Mouse (Mus musculus): Measurements from ENCODE around the gene Kynu. TPM values are rescaled to one million over a fixed set of nuclear protein-coding genes. Genes with fewer than 3 reads are reported as not detected.

Gene Kynu
- 0.22 and 0.24 TPM in 2 replicates for polyA plus RNA-seq (2015; fragmentation: Nextera tagmentation; extraction: Ambion mirVana)

GRCm38 (mm10) chr2:43555062-43555888 is at the start of gene Kynu:
TSS of gene Kynu (plus strand) at chr2:43555329.
- Histone ChIP-seq H3K36me3 (no peaks in the 10 kb centered on the region), H3K4me3 (no peak within 1 kb of the TSS), H3K9ac (no peak within 1 kb of the TSS), H3K4me1 (no peaks in the 10 kb centered on the region), H3K9me3 (no peaks in the 10 kb centered on the region), H3K4me2 (no peak within 1 kb of the TSS), H3K27me3 (no peaks in the 10 kb centered on the region), H3K27ac (no peak within 1 kb of the TSS)
- 26% methylated on average over 9 of the region's 9 CpGs for WGBS
- ATAC-seq (ENCODE audit: insufficient number of reproducible peaks, low FRiP score, low TSS enrichment, low read depth), result no peak

- WGBS, result 93% methylated on average over 3 of the region's 3 CpGs
These were observed 48.9 kb upstream of the Kynu start for GRCm38 (mm10) chr2:43506182-43506581.

GRCm38 (mm10) chr2:43513852-43514251 is 41.3 kb upstream of the Kynu start:
- Histone ChIP-seq H3K36me3 (no peaks in the 10 kb centered on the region), H3K27ac (no peak overlapping the region), H3K4me2 (no peak overlapping the region), H3K27me3 (no peaks in the 10 kb centered on the region), H3K9ac (no peak overlapping the region), H3K4me3 (no peak overlapping the region), H3K4me1 (no peaks in the 10 kb centered on the region), H3K9me3 (no peaks in the 10 kb centered on the region)
- no peak for ATAC-seq (ENCODE audit: insufficient number of reproducible peaks, low FRiP score, low TSS enrichment, low read depth)
- WGBS, result 43% methylated on average over 7 of the region's 7 CpGs

More at GRCm38 (mm10) chr2:43506182-43506581, 48.9 kb upstream of the Kynu start:
- Histone ChIP-seq H3K9ac (no peak overlapping the region), H3K4me1 (no peaks in the 10 kb centered on the region), H3K36me3 (no peaks in the 10 kb centered on the region), H3K27ac (no peak overlapping the region), H3K4me3 (no peak overlapping the region), H3K27me3 (no peaks in the 10 kb centered on the region), H3K4me2 (no peak overlapping the region), H3K9me3 (no peaks in the 10 kb centered on the region)
- ATAC-seq (ENCODE audit: insufficient number of reproducible peaks, low FRiP score, low TSS enrichment, low read depth), result no peak

DNA sequence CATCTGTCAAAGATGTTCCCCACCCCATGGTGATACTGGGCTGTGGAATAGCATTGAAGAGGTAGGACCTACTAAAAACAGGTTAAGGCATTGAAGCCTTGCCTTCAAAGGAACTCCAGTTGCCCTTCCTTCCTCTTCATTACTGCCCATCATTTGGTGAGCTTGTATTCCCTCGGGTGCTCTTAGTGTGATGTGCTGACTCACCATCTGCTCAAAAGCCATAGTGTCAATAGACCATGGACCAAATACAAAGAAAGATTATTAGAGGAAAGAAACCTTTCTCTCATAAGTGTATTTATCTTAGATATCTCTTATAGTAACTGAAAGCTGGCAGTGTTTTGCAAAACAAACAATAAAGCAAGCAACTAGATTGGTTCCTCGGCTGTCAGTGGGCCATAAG is 20.7 kb upstream of the Kynu start:
- Histone ChIP-seq H3K4me3 (no peak overlapping the region), H3K4me1 (no peaks in the 10 kb centered on the region), H3K27ac (no peak overlapping the region), H3K9ac (no peak overlapping the region), H3K27me3 (no peaks in the 10 kb centered on the region), H3K4me2 (no peak overlapping the region), H3K36me3 (no peaks in the 10 kb centered on the region), H3K9me3 (no peaks in the 10 kb centered on the region)
- 75% methylated on average over 2 of the region's 2 CpGs for WGBS
- ATAC-seq (ENCODE audit: insufficient number of reproducible peaks, low FRiP score, low TSS enrichment, low read depth), result no peak

- H3K4me1 ChIP-seq, result no peaks in the 10 kb centered on the region
- H3K9ac ChIP-seq, result no peak overlapping the region
- no peak for ATAC-seq (ENCODE audit: insufficient number of reproducible peaks, low FRiP score, low TSS enrichment, low read depth)
- 85% methylated on average over 3 of the region's 3 CpGs for WGBS
- no peak overlapping the region for H3K27ac ChIP-seq
- H3K36me3 ChIP-seq, result no peaks in the 10 kb centered on the region
- no peak overlapping the region for H3K4me2 ChIP-seq
- no peaks in the 10 kb centered on the region for H3K27me3 ChIP-seq
- no peak overlapping the region for H3K4me3 ChIP-seq
- H3K9me3 ChIP-seq, result no peaks in the 10 kb centered on the region
These were observed 12.5 kb upstream of the Kynu start for GRCm38 (mm10) chr2:43542615-43543014.

DNA sequence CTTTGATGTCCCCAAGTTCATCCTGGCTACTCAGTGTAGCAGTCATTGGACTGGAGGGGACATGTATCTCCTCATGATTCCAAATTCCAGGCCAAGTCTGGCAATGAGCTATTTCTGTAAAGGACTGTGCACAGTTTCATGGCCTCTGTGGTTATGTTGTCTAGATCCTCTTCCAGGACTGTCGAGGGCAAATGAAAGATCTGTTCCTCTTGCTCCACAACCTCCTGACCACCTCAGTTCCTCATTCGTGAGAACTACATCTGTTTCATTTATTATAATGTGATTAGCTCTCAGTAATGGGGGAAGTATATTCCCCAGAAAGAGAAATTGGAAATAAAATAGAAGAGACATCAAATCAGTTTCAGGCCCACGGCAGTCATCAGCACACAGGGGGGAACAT is 9.5 kb upstream of the Kynu start:
- H3K4me1 ChIP-seq, result no peaks in the 10 kb centered on the region
- no peak for ATAC-seq (ENCODE audit: insufficient number of reproducible peaks, low FRiP score, low TSS enrichment, low read depth)
- no peak overlapping the region for H3K27ac ChIP-seq
- H3K9ac ChIP-seq, result no peak overlapping the region
- H3K4me2 ChIP-seq, result no peak overlapping the region
- H3K27me3 ChIP-seq, result no peaks in the 10 kb centered on the region
- 78% methylated on average over 3 of the region's 3 CpGs for WGBS
- no peaks in the 10 kb centered on the region for H3K36me3 ChIP-seq
- H3K4me3 ChIP-seq, result no peak overlapping the region
- no peaks in the 10 kb centered on the region for H3K9me3 ChIP-seq

GRCm38 (mm10) chr2:43546448-43546847 is 8.7 kb upstream of the Kynu start:
- no peak for ATAC-seq (ENCODE audit: insufficient number of reproducible peaks, low FRiP score, low TSS enrichment, low read depth)
- no peaks in the 10 kb centered on the region for H3K4me1 ChIP-seq
- no peak overlapping the region for H3K4me3 ChIP-seq
- no peaks in the 10 kb centered on the region for H3K9me3 ChIP-seq
- H3K4me2 ChIP-seq, result no peak overlapping the region
- no peak overlapping the region for H3K9ac ChIP-seq
- 95% methylated on average over 1 of the region's 1 CpGs for WGBS
- no peak overlapping the region for H3K27ac ChIP-seq
- H3K36me3 ChIP-seq, result no peaks in the 10 kb centered on the region
- no peaks in the 10 kb centered on the region for H3K27me3 ChIP-seq

DNA sequence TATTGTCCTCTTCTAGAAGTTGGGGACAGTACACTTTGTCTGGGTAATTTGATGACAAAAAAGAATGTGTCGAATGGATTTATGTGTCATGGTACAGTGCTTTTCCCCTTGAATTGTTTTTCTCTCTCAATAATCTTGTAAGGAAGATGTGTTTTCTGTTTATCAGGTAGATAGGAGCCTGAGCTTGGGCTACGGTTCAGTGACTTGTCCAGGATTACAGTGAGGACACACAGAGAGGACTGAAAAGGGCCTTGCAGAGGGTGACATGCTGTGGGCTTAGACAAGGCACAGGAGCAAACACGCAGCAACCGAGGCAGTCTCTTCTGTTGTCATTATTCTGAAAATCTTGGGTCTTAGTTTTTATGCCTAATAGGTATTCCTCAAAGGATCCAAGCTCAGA is 913 bp upstream of the Kynu start:
- Histone ChIP-seq H3K9me3 (no peaks in the 10 kb centered on the region), H3K9ac (no peak overlapping the region), H3K36me3 (no peaks in the 10 kb centered on the region), H3K27ac (no peak overlapping the region), H3K27me3 (no peaks in the 10 kb centered on the region), H3K4me2 (no peak overlapping the region), H3K4me3 (no peak overlapping the region), H3K4me1 (no peaks in the 10 kb centered on the region)
- ATAC-seq (ENCODE audit: insufficient number of reproducible peaks, low FRiP score, low TSS enrichment, low read depth), result no peak
- WGBS, result 76% methylated on average over 4 of the region's 4 CpGs

DNA sequence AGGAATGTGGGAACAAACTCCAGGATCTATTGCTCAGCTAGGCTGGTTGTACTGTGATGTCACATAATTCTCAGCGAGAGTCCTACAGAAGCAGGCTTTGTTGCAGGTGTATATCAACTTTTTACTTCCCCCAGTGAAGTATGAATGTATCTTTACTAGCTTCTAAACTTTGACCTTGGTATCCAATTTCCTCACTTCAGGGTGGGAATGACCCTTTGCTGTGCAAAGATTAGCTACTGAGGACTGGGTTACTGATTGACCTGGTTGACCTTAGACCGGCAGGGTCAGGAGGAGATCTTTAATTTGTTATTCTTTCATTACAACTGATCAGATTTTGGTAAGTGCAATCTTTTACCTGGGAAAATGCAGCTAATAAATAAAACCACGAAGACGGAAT is 758 bp downstream of the Kynu start:
- Histone ChIP-seq H3K4me1 (no peaks in the 10 kb centered on the region), H3K9me3 (no peaks in the 10 kb centered on the region), H3K27me3 (no peaks in the 10 kb centered on the region), H3K36me3 (no peaks in the 10 kb centered on the region), H3K9ac (no peak overlapping the region), H3K27ac (no peak overlapping the region), H3K4me3 (no peak overlapping the region), H3K4me2 (no peak overlapping the region)
- no peak for ATAC-seq (ENCODE audit: insufficient number of reproducible peaks, low FRiP score, low TSS enrichment, low read depth)
- 68% methylated on average over 4 of the region's 4 CpGs for WGBS

- Histone ChIP-seq H3K9ac (no peak overlapping the region), H3K9me3 (no peaks in the 10 kb centered on the region), H3K36me3 (no peaks in the 10 kb centered on the region), H3K4me2 (no peak overlapping the region), H3K27ac (no peak overlapping the region), H3K4me1 (no peaks in the 10 kb centered on the region), H3K4me3 (no peak overlapping the region), H3K27me3 (no peaks in the 10 kb centered on the region)
- no peak for ATAC-seq (ENCODE audit: insufficient number of reproducible peaks, low FRiP score, low TSS enrichment, low read depth)
- WGBS, result 88% methylated on average over 3 of the region's 3 CpGs
These were observed 1.9 kb downstream of the Kynu start for GRCm38 (mm10) chr2:43556985-43557384.

DNA sequence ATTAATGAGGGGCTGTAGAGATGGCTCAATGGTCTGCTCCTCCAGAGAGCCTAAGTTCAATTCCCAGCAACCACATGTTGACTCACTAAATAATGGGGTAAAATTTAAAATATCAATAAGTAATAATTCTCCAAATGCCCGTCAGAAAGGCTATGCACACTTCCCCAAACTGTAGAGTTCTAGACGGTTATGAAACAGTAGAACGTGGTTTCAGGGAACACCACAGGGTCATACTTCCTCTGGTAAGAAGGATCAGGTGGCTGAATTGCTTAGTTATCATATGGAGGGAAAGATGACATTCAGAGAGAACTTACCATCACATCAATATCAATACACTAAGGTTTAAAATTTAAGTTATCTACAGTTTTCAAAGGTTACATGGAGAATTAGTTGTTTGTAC is 6.1 kb downstream of the Kynu start:
- WGBS, result 89% methylated on average over 3 of the region's 3 CpGs
- no peak for ATAC-seq (ENCODE audit: insufficient number of reproducible peaks, low FRiP score, low TSS enrichment, low read depth)
- Histone ChIP-seq H3K4me2 (no peak overlapping the region), H3K9ac (no peak overlapping the region), H3K27ac (no peak overlapping the region), H3K4me1 (no peaks in the 10 kb centered on the region), H3K4me3 (no peak overlapping the region), H3K27me3 (no peaks in the 10 kb centered on the region), H3K36me3 (no peaks in the 10 kb centered on the region), H3K9me3 (no peaks in the 10 kb centered on the region)

GRCm38 (mm10) chr2:43562779-43563178 is 7.7 kb downstream of the Kynu start:
- Histone ChIP-seq H3K36me3 (no peaks in the 10 kb centered on the region), H3K4me2 (no peak overlapping the region), H3K27me3 (no peaks in the 10 kb centered on the region), H3K4me1 (no peaks in the 10 kb centered on the region), H3K9ac (no peak overlapping the region), H3K27ac (no peak overlapping the region), H3K4me3 (no peak overlapping the region), H3K9me3 (no peaks in the 10 kb centered on the region)
- 91% methylated on average over 9 of the region's 9 CpGs for WGBS
- ATAC-seq (ENCODE audit: insufficient number of reproducible peaks, low FRiP score, low TSS enrichment, low read depth), result no peak

DNA sequence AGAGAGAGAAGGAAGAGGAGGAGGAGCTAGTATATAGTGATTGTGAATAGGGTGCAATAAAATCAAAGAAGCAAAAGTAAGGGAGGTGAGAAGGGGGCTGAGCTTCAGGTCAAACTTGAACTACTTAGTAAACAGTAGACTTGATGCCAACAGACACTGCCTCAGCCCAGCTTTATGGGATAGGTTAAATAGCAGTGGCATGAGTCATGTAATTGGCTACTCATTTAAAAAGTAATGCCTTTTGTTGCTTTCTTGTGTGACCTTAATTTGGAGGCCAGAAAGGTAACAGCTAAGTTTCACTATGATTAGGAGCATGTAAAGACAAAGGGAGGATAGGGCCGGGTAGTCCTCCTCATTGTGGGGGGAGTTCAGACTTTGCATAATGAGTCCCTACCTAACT is 13.3 kb downstream of the Kynu start:
- H3K27ac ChIP-seq, result no peak overlapping the region
- no peak overlapping the region for H3K4me3 ChIP-seq
- no peaks in the 10 kb centered on the region for H3K9me3 ChIP-seq
- H3K27me3 ChIP-seq, result no peaks in the 10 kb centered on the region
- no peak overlapping the region for H3K9ac ChIP-seq
- H3K4me1 ChIP-seq, result no peaks in the 10 kb centered on the region
- 43% methylated on average over 1 of the region's 1 CpGs for WGBS
- H3K4me2 ChIP-seq, result no peak overlapping the region
- ATAC-seq (ENCODE audit: insufficient number of reproducible peaks, low FRiP score, low TSS enrichment, low read depth), result no peak
- no peaks in the 10 kb centered on the region for H3K36me3 ChIP-seq

Data from limb, embryonic 15.5 days (tissue).